Mouse (Mus musculus): ENCODE results near the gene Cpeb3. TPM values are rescaled to one million over a fixed set of nuclear protein-coding genes. Genes with fewer than 3 reads are reported as not detected.

Cpeb3 gene
- polyA plus RNA-seq, 1 experiment, result 2.6 TPM

DNA sequence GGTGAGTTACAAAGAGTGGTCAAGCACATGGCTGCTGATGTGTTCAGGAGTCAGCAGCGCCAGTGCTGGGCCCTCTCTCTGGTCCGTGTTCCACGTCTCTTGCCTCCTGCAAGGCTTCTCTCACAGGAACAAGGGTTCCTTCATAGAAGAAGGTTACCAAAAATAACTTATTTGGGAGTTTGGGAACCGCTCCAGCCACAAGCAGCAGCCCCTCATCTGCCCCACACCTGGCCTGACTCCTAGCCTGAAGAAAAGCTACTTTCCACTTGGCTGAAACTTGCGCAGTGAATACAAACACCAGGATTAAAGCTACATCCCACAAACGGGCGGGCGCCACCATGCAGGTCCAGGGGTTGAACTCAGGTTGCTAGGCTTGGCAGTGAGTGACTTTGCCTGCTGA lies 93.0 kb downstream of the Cpeb3 start:
- Histone ChIP-seq H3K36me3 (ENCODE audit: control insufficient read depth, insufficient read depth) (no peaks in the 10 kb centered on the region), H3K4me2 (ENCODE audit: low read depth) (no peak overlapping the region), H3K4me3 (no peak overlapping the region), H3ac (ENCODE audit: control insufficient read depth, insufficient read length) (no peak overlapping the region), H3K27me3 (ENCODE audit: control insufficient read depth, insufficient read depth, insufficient read length) (no peaks in the 10 kb centered on the region), H3K79me2 (ENCODE audit: control insufficient read depth, insufficient read depth) (no peaks in the 10 kb centered on the region)
- TF ChIP-seq TCF12 (IDR thresholded peaks at IDR 0.05; ENCODE audit: insufficient read depth, poor library complexity, severe bottlenecking) (no peak), CEBPB (IDR thresholded peaks at IDR 0.05; ENCODE audit: insufficient read depth, poor library complexity, severe bottlenecking) (no peak)

GRCm38 (mm10) chr19:37111831-37112230 lies 96.6 kb downstream of the Cpeb3 start:
- H3ac ChIP-seq (ENCODE audit: control insufficient read depth, insufficient read length), result no peak overlapping the region
- no peaks in the 10 kb centered on the region for H3K27me3 ChIP-seq (ENCODE audit: control insufficient read depth, insufficient read depth, insufficient read length)
- no peaks in the 10 kb centered on the region for H3K79me2 ChIP-seq (ENCODE audit: control insufficient read depth, insufficient read depth)
- H3K36me3 ChIP-seq (ENCODE audit: control insufficient read depth, insufficient read depth), result no peaks in the 10 kb centered on the region
- H3K4me2 ChIP-seq (ENCODE audit: low read depth), result no peak overlapping the region
- TF ChIP-seq MYOG (IDR thresholded peaks at IDR 0.05; ENCODE audit: control insufficient read depth in 1 of 3, insufficient read depth in 1 of 3, insufficient read length in 2 of 3, low read depth in 2 of 3) (no peak), E2F4 (IDR thresholded peaks at IDR 0.05; ENCODE audit: insufficient read depth) (no peak), TCF12 (IDR thresholded peaks at IDR 0.05; ENCODE audit: insufficient read depth, poor library complexity, severe bottlenecking) (no peak), TCF3 (IDR thresholded peaks at IDR 0.05; ENCODE audit: insufficient read length, low read depth) (no peak), MYOD1 (IDR thresholded peaks at IDR 0.05; ENCODE audit: control insufficient read depth in 1 of 3, insufficient read length in 2 of 3, low read depth in 2 of 3) (no peak), SRF (IDR thresholded peaks at IDR 0.05; ENCODE audit: control insufficient read depth, insufficient read length, low read depth) (no peak)
- H3K4me3 ChIP-seq, result no peak overlapping the region

GRCm38 (mm10) chr19:37110494-37110893 lies 97.9 kb downstream of the Cpeb3 start:
- Histone ChIP-seq H3K79me2 (ENCODE audit: control insufficient read depth, insufficient read depth) (no peaks in the 10 kb centered on the region), H3K36me3 (ENCODE audit: control insufficient read depth, insufficient read depth) (no peaks in the 10 kb centered on the region), H3K27me3 (ENCODE audit: control insufficient read depth, insufficient read depth, insufficient read length) (no peaks in the 10 kb centered on the region), H3K4me3 (no peak overlapping the region), H3ac (ENCODE audit: control insufficient read depth, insufficient read length) (no peak overlapping the region), H3K4me2 (ENCODE audit: low read depth) (no peak overlapping the region)
- TF ChIP-seq POLR2AphosphoS2 (IDR thresholded peaks at IDR 0.05; ENCODE audit: insufficient read length, low read depth), result no peak
- no peak for TF ChIP-seq REST (IDR thresholded peaks at IDR 0.05; ENCODE audit: insufficient read depth, insufficient read length)
- TF ChIP-seq MYOG (IDR thresholded peaks at IDR 0.05; ENCODE audit: control insufficient read depth in 1 of 3, insufficient read depth in 1 of 3, insufficient read length in 2 of 3, low read depth in 2 of 3), result peak in 1 of 3 experiments; percentile 49
- no peak for TF ChIP-seq MAX (IDR thresholded peaks at IDR 0.05; ENCODE audit: low read depth)
- TF ChIP-seq MYOD1 (IDR thresholded peaks at IDR 0.05; ENCODE audit: control insufficient read depth in 1 of 3, insufficient read length in 2 of 3, low read depth in 2 of 3), result peak in 1 of 3 experiments; percentile 12
- TF ChIP-seq POLR2A (IDR thresholded peaks at IDR 0.05; ENCODE audit: insufficient read length, low read depth), result no peak
- TF ChIP-seq TCF3 (IDR thresholded peaks at IDR 0.05; ENCODE audit: insufficient read length, low read depth), result no peak
- peak; percentile 67 for TF ChIP-seq USF1 (IDR thresholded peaks at IDR 0.05; ENCODE audit: low read depth)
- no peak for TF ChIP-seq E2F4 (IDR thresholded peaks at IDR 0.05; ENCODE audit: insufficient read depth)

- no peak overlapping the region for H3K4me2 ChIP-seq (ENCODE audit: low read depth)
- H3K79me2 ChIP-seq (ENCODE audit: control insufficient read depth, insufficient read depth), result no peaks in the 10 kb centered on the region
- no peaks in the 10 kb centered on the region for H3K27me3 ChIP-seq (ENCODE audit: control insufficient read depth, insufficient read depth, insufficient read length)
- TF ChIP-seq USF1 (IDR thresholded peaks at IDR 0.05; ENCODE audit: low read depth) (no peak), CEBPB (IDR thresholded peaks at IDR 0.05; ENCODE audit: insufficient read depth, poor library complexity, severe bottlenecking) (no peak), POLR2A (IDR thresholded peaks at IDR 0.05; ENCODE audit: insufficient read length, low read depth) (no peak), REST (IDR thresholded peaks at IDR 0.05; ENCODE audit: insufficient read depth, insufficient read length) (no peak), E2F4 (IDR thresholded peaks at IDR 0.05; ENCODE audit: insufficient read depth) (no peak), POLR2AphosphoS2 (IDR thresholded peaks at IDR 0.05; ENCODE audit: insufficient read length, low read depth) (no peak), MYOD1 (IDR thresholded peaks at IDR 0.05; ENCODE audit: control insufficient read depth in 1 of 3, insufficient read length in 2 of 3, low read depth in 2 of 3) (no peak), TCF12 (IDR thresholded peaks at IDR 0.05; ENCODE audit: insufficient read depth, poor library complexity, severe bottlenecking) (no peak), MAX (IDR thresholded peaks at IDR 0.05; ENCODE audit: low read depth) (no peak), MYOG (IDR thresholded peaks at IDR 0.05; ENCODE audit: control insufficient read depth in 1 of 3, insufficient read depth in 1 of 3, insufficient read length in 2 of 3, low read depth in 2 of 3) (no peak), TCF3 (IDR thresholded peaks at IDR 0.05; ENCODE audit: insufficient read length, low read depth) (no peak), SRF (IDR thresholded peaks at IDR 0.05; ENCODE audit: control insufficient read depth, insufficient read length, low read depth) (no peak)
- H3ac ChIP-seq (ENCODE audit: control insufficient read depth, insufficient read length), result no peak overlapping the region
- no peak overlapping the region for H3K4me3 ChIP-seq
- H3K36me3 ChIP-seq (ENCODE audit: control insufficient read depth, insufficient read depth), result no peaks in the 10 kb centered on the region
These were observed 98.5 kb downstream of the Cpeb3 start for GRCm38 (mm10) chr19:37109853-37110252.

GRCm38 (mm10) chr19:37100689-37101088 lies 107.7 kb downstream of the Cpeb3 start:
- no peak for TF ChIP-seq CEBPB (IDR thresholded peaks at IDR 0.05; ENCODE audit: insufficient read depth, poor library complexity, severe bottlenecking)
- no peak for TF ChIP-seq SRF (IDR thresholded peaks at IDR 0.05; ENCODE audit: control insufficient read depth, insufficient read length, low read depth)
- no peak for TF ChIP-seq E2F4 (IDR thresholded peaks at IDR 0.05; ENCODE audit: insufficient read depth)
- TF ChIP-seq POLR2AphosphoS2 (IDR thresholded peaks at IDR 0.05; ENCODE audit: insufficient read length, low read depth), result no peak
- TF ChIP-seq MAX (IDR thresholded peaks at IDR 0.05; ENCODE audit: low read depth), result no peak
- no peak for TF ChIP-seq TCF12 (IDR thresholded peaks at IDR 0.05; ENCODE audit: insufficient read depth, poor library complexity, severe bottlenecking)
- no peak for TF ChIP-seq MYOD1 (IDR thresholded peaks at IDR 0.05; ENCODE audit: control insufficient read depth in 1 of 3, insufficient read length in 2 of 3, low read depth in 2 of 3)
- TF ChIP-seq USF1 (IDR thresholded peaks at IDR 0.05; ENCODE audit: low read depth), result no peak
- no peak for TF ChIP-seq POLR2A (IDR thresholded peaks at IDR 0.05; ENCODE audit: insufficient read length, low read depth)
- no peak for TF ChIP-seq MYOG (IDR thresholded peaks at IDR 0.05; ENCODE audit: control insufficient read depth in 1 of 3, insufficient read depth in 1 of 3, insufficient read length in 2 of 3, low read depth in 2 of 3)
- TF ChIP-seq REST (IDR thresholded peaks at IDR 0.05; ENCODE audit: insufficient read depth, insufficient read length), result no peak
- no peak for TF ChIP-seq TCF3 (IDR thresholded peaks at IDR 0.05; ENCODE audit: insufficient read length, low read depth)
- H3K79me2 ChIP-seq (ENCODE audit: control insufficient read depth, insufficient read depth), result no peaks in the 10 kb centered on the region
- no peak overlapping the region for H3K4me3 ChIP-seq

More at GRCm38 (mm10) chr19:37100689-37101088, 107.7 kb downstream of the Cpeb3 start:
- H3K4me2 ChIP-seq (ENCODE audit: low read depth), result no peak overlapping the region
- H3ac ChIP-seq (ENCODE audit: control insufficient read depth, insufficient read length), result no peak overlapping the region
- H3K36me3 ChIP-seq (ENCODE audit: control insufficient read depth, insufficient read depth), result no peaks in the 10 kb centered on the region
- H3K27me3 ChIP-seq (ENCODE audit: control insufficient read depth, insufficient read depth, insufficient read length), result no peaks in the 10 kb centered on the region
